9 mouse cellular contexts compared by ENCODE assay signal in genomic region chr17:48031521-48032430, GRCm38 (mm10). TPM values are rescaled to one million over a fixed set of nuclear protein-coding genes. Genes with fewer than 3 reads are reported as not detected.
DNase-seq lines count a peak whose midpoint lies in the region; ATAC-seq and TF ChIP-seq lines count a peak whose summit lies in the region.
"Had no signal": no experiment of that assay in that cellular context is flagged by ENCODE, and none has a peak within 500 bp of the region (broad histone marks: within the 10 kb centered on the region; RNA-seq: fewer than 3 reads in every experiment).

No protein-coding gene starts in this region.

- H3K4me3 ChIP-seq in gastrocnemius, adult 2 months = peak overlapping the region; percentile 60
- peak overlapping the region; percentile 79 for H3K4me3 ChIP-seq in E14TG2a.4 (replicated peaks; ENCODE audit: low read length)
- H3K4me3 ChIP-seq in forebrain, embryonic 12.5 days (replicated peaks) = peak overlapping the region; percentile 40
- peak overlapping the region; percentile 40 for H3K4me3 ChIP-seq in limb, embryonic 10.5 days
- H3K4me3 ChIP-seq in midbrain, embryonic 11.5 days (ENCODE audit: low read depth, low read length) = peak overlapping the region; percentile 37

- 4% methylated on average over 42 of the region's 42 CpGs for WGBS in forebrain, embryonic 12.5 days
- 4% methylated on average over 42 of the region's 42 CpGs for WGBS in limb, embryonic 10.5 days
- WGBS in midbrain, embryonic 11.5 days = 6% methylated on average over 42 of the region's 42 CpGs

- H3K27me3 ChIP-seq in E14TG2a.4 (ENCODE audit: insufficient read depth, low read length) = peaks cover 46% of the 10 kb centered on the region
- H3K27me3 ChIP-seq in forebrain, embryonic 12.5 days = peaks cover 72% of the 10 kb centered on the region
- H3K27me3 ChIP-seq in limb, embryonic 10.5 days (ENCODE audit: low read depth, poor library complexity, severe bottlenecking) = peaks cover 72% of the 10 kb centered on the region
- peaks cover 6% of the 10 kb centered on the region for H3K27me3 ChIP-seq in midbrain, embryonic 11.5 days (ENCODE audit: control insufficient read depth, insufficient read depth, low read length)

- peak overlapping the region; percentile 82 for H3K4me2 ChIP-seq in forebrain, embryonic 12.5 days
- H3K4me2 ChIP-seq in midbrain, embryonic 11.5 days = peak overlapping the region; percentile 94

- DNase-seq in gastrocnemius, adult 2 months = peak; percentile 53
- DNase-seq in gastrocnemius, adult 8-10 months (ENCODE audit: low spot score in 2 of 2) = no peak
- peak; percentile 94 for DNase-seq in limb, embryonic 10.5 days (ENCODE audit: low spot score)
- DNase-seq in midbrain, embryonic 11.5 days (ENCODE audit: low spot score, missing footprints) = peak; percentile 96
- DNase-seq in thymus, postnatal 4 days = peak; percentile 77
- no peak for DNase-seq in left cerebral cortex, postnatal 25 days (ENCODE audit: low spot score in 2 of 2)

- peak overlapping the region; percentile 57 for H3K9ac ChIP-seq in forebrain, embryonic 12.5 days
- peak overlapping the region; percentile 74 for H3K9ac ChIP-seq in midbrain, embryonic 11.5 days (ENCODE audit: low read length)

- peaks cover 4% of the 10 kb centered on the region; the same call in 1 of the 2 replicates for H3K9me3 ChIP-seq in E14TG2a.4 (ENCODE audit: low read length)
- 0 out of 2 replicates have a peak, but pooled peaks cover 3% of the 10 kb centered on the region for H3K9me3 ChIP-seq in forebrain, embryonic 12.5 days
- H3K9me3 ChIP-seq in limb, embryonic 10.5 days (replicated peaks) = no peaks in the 10 kb centered on the region
- H3K9me3 ChIP-seq in midbrain, embryonic 11.5 days (ENCODE audit: control insufficient read depth, low read length) = no peaks in the 10 kb centered on the region

- peak; percentile 55 for TF ChIP-seq CTCF in gastrocnemius, adult 2 months (IDR thresholded peaks at IDR 0.05)
- TF ChIP-seq CTCF in E14TG2a.4 (conservative IDR thresholded peaks at IDR 0.05; ENCODE audit: low read length) = peak; percentile 82

- intact Hi-C loops in gastrocnemius, adult 2 months (cut with DNase I) = no loop called here
- intact Hi-C loops in left cerebral cortex, postnatal 25 days (cut with DNase I) = no loop called here

- ATAC-seq in forebrain, embryonic 12.5 days (ENCODE audit: low FRiP score) = peak; percentile 61
- peak; percentile 81 for ATAC-seq in midbrain, embryonic 11.5 days (ENCODE audit: low FRiP score)

- H3K4me1 ChIP-seq in E14TG2a.4 (replicated peaks; ENCODE audit: low read depth, low read length) = peaks cover 58% of the 10 kb centered on the region
- peaks cover 33% of the 10 kb centered on the region for H3K4me1 ChIP-seq in forebrain, embryonic 12.5 days
- H3K4me1 ChIP-seq in limb, embryonic 10.5 days = peaks cover 64% of the 10 kb centered on the region
- H3K4me1 ChIP-seq in midbrain, embryonic 11.5 days (ENCODE audit: control insufficient read depth, insufficient read depth, low read length) = peaks cover 20% of the 10 kb centered on the region

- no peaks in the 10 kb centered on the region for H3K36me3 ChIP-seq in E14TG2a.4 (ENCODE audit: insufficient read depth, low read length)
- H3K36me3 ChIP-seq in forebrain, embryonic 12.5 days (replicated peaks) = no peaks in the 10 kb centered on the region
- H3K36me3 ChIP-seq in limb, embryonic 10.5 days = no peaks in the 10 kb centered on the region
- H3K36me3 ChIP-seq in midbrain, embryonic 11.5 days (ENCODE audit: control insufficient read depth, insufficient read depth, low read length) = no peaks in the 10 kb centered on the region

- H3K27ac ChIP-seq in gastrocnemius, adult 2 months = no peak overlapping the region
- H3K27ac ChIP-seq in forebrain, embryonic 12.5 days = peak overlapping the region; percentile 73
- H3K27ac ChIP-seq in limb, embryonic 10.5 days = peak overlapping the region; percentile 82
- H3K27ac ChIP-seq in midbrain, embryonic 11.5 days (ENCODE audit: low read depth, low read length) = peak overlapping the region; percentile 51; the same call in 1 of the 2 replicates

RNA-seq across cellular contexts. Expression of gene 1700122O11Rik, which starts 6.3 kb away (rescaled TPM):
- total RNA-seq in gastrocnemius, adult 2 months (2021) = not detected
- not detected for total RNA-seq in gastrocnemius, adult 8-10 months (2022)
- polyA plus RNA-seq in forebrain, embryonic 12.5 days (2016; fragmentation: Nextera tagmentation; extraction: Ambion mirVana) = not detected in 2 replicates
- polyA plus RNA-seq in limb, embryonic 10.5 days (2016; fragmentation: Nextera tagmentation; extraction: Ambion mirVana) = not detected in 2 replicates
- polyA plus RNA-seq in midbrain, embryonic 11.5 days (2014; fragmentation: Nextera tagmentation; extraction: Ambion mirVana) = not detected in 2 replicates
- total RNA-seq in left cerebral cortex, postnatal 25 days (2021) = not detected
- polyA plus RNA-seq: gonadal fat pad, adult 2 months had no signal

RNA-seq across cellular contexts. Expression of gene 1700067P10Rik, which starts 57.3 kb away (rescaled TPM):
- not detected for total RNA-seq in gastrocnemius, adult 2 months (2021)
- not detected for total RNA-seq in gastrocnemius, adult 8-10 months (2022)
- not detected in 2 replicates for polyA plus RNA-seq in forebrain, embryonic 12.5 days (2016; fragmentation: Nextera tagmentation; extraction: Ambion mirVana)
- not detected in 2 replicates for polyA plus RNA-seq in limb, embryonic 10.5 days (2016; fragmentation: Nextera tagmentation; extraction: Ambion mirVana)
- polyA plus RNA-seq in midbrain, embryonic 11.5 days (2014; fragmentation: Nextera tagmentation; extraction: Ambion mirVana) = not detected in 2 replicates
- not detected for total RNA-seq in left cerebral cortex, postnatal 25 days (2021)

Comparison
In these comparisons a context has a peak if more than half of its experiments do, and no peak if none do; other contexts are left out.
1. DNase-seq: peak in gastrocnemius, adult 2 months (single experiment), limb, embryonic 10.5 days (single experiment), midbrain, embryonic 11.5 days (single experiment) and thymus, postnatal 4 days (single experiment); none in gastrocnemius, adult 8-10 months (0 of 2) and left cerebral cortex, postnatal 25 days (0 of 2).
2. Peak in every context shown above with its lines, with median percentiles within 50 percentile points of each other: H3K4me3 ChIP-seq.